8 mouse cellular contexts compared by ENCODE assay signal in genomic region chr4:142083762-142084130, GRCm38 (mm10). TPM values are rescaled to one million over a fixed set of nuclear protein-coding genes. Genes with fewer than 3 reads are reported as not detected.
DNase-seq lines count a peak whose midpoint lies in the region; ATAC-seq lines count a peak whose summit lies in the region.

No protein-coding gene starts in this region.

- 0 out of 2 replicates have a peak, but pooled peaks have one; percentile 9 for ATAC-seq in embryonic facial prominence, embryonic 12.5 days (ENCODE audit: insufficient number of reproducible peaks, insufficient read depth, low FRiP score, low TSS enrichment)
- ATAC-seq in heart, embryonic 11.5 days (replicated peaks; ENCODE audit: insufficient number of reproducible peaks, low FRiP score, low TSS enrichment) = peak; percentile 80
- ATAC-seq in lung, embryonic 15.5 days (ENCODE audit: borderline replicate concordance, extremely low read depth, low FRiP score, low TSS enrichment) = peak; percentile 71
- ATAC-seq in neural tube, embryonic 14.5 days (ENCODE audit: low read depth) = peak; percentile 47

- peak overlapping the region; percentile 70 for H3K9ac ChIP-seq in embryonic facial prominence, embryonic 12.5 days
- H3K9ac ChIP-seq in heart, embryonic 11.5 days (ENCODE audit: low read depth, low read length) = peak overlapping the region; percentile 68
- peak overlapping the region; percentile 56 for H3K9ac ChIP-seq in lung, embryonic 15.5 days
- peak overlapping the region; percentile 54 for H3K9ac ChIP-seq in neural tube, embryonic 14.5 days (replicated peaks; ENCODE audit: low read depth, low read length)

- H3K4me1 ChIP-seq in embryonic facial prominence, embryonic 12.5 days = peaks cover 38% of the 10 kb centered on the region
- peaks cover 38% of the 10 kb centered on the region for H3K4me1 ChIP-seq in heart, embryonic 11.5 days (ENCODE audit: control insufficient read depth, insufficient read depth, low read length)
- peaks cover 44% of the 10 kb centered on the region for H3K4me1 ChIP-seq in lung, embryonic 15.5 days
- H3K4me1 ChIP-seq in neural tube, embryonic 14.5 days (ENCODE audit: control insufficient read depth, insufficient read depth, low read length) = peaks cover 14% of the 10 kb centered on the region

- peak overlapping the region; percentile 46; the same call in 1 of the 2 replicates for H3K27ac ChIP-seq in embryonic facial prominence, embryonic 12.5 days
- peak overlapping the region; percentile 70 for H3K27ac ChIP-seq in heart, embryonic 11.5 days (ENCODE audit: low read depth, low read length)
- peak overlapping the region; percentile 91 for H3K27ac ChIP-seq in lung, embryonic 15.5 days
- H3K27ac ChIP-seq in neural tube, embryonic 14.5 days (ENCODE audit: low read depth, low read length) = no peak overlapping the region

- no peaks in the 10 kb centered on the region for H3K9me3 ChIP-seq in embryonic facial prominence, embryonic 12.5 days
- no peaks in the 10 kb centered on the region for H3K9me3 ChIP-seq in heart, embryonic 11.5 days (replicated peaks; ENCODE audit: control insufficient read depth, low read length)
- no peaks in the 10 kb centered on the region for H3K9me3 ChIP-seq in lung, embryonic 15.5 days
- no peaks in the 10 kb centered on the region for H3K9me3 ChIP-seq in neural tube, embryonic 14.5 days (ENCODE audit: control insufficient read depth, low read length)

- H3K27me3 ChIP-seq in embryonic facial prominence, embryonic 12.5 days = peaks cover 15% of the 10 kb centered on the region; the same call in 1 of the 2 replicates
- H3K27me3 ChIP-seq in heart, embryonic 11.5 days (ENCODE audit: control insufficient read depth, insufficient read depth, low read length) = 0 out of 2 replicates have a peak, but pooled peaks cover 6% of the 10 kb centered on the region
- no peaks in the 10 kb centered on the region for H3K27me3 ChIP-seq in lung, embryonic 15.5 days
- H3K27me3 ChIP-seq in neural tube, embryonic 14.5 days (ENCODE audit: control insufficient read depth, insufficient read depth, low read length) = peaks cover 10% of the 10 kb centered on the region; the same call in 1 of the 2 replicates

- peak; percentile 41 to 52 for DNase-seq in B cell, adult 2 months
- DNase-seq in adrenal gland, adult 2 months = peak; percentile 82
- DNase-seq in kidney, adult 8-10 months = peak; percentile 79 to 84
- DNase-seq in urinary bladder, postnatal 36 days (ENCODE audit: low spot score in 2 of 2) = peak; percentile 71 to 76

- peak overlapping the region; percentile 72 for H3K4me3 ChIP-seq in embryonic facial prominence, embryonic 12.5 days
- H3K4me3 ChIP-seq in heart, embryonic 11.5 days (ENCODE audit: low read depth, low read length) = peak overlapping the region; percentile 61
- peak overlapping the region; percentile 64 for H3K4me3 ChIP-seq in lung, embryonic 15.5 days
- peak overlapping the region; percentile 37 for H3K4me3 ChIP-seq in neural tube, embryonic 14.5 days (ENCODE audit: low read depth, low read length)

- H3K36me3 ChIP-seq in embryonic facial prominence, embryonic 12.5 days = no peaks in the 10 kb centered on the region
- H3K36me3 ChIP-seq in heart, embryonic 11.5 days (ENCODE audit: control insufficient read depth, insufficient read depth, low read length) = no peaks in the 10 kb centered on the region
- no peaks in the 10 kb centered on the region for H3K36me3 ChIP-seq in lung, embryonic 15.5 days
- no peaks in the 10 kb centered on the region for H3K36me3 ChIP-seq in neural tube, embryonic 14.5 days (ENCODE audit: control insufficient read depth, insufficient read depth, low read length)

- under 1% methylated on average over 24 of the region's 29 CpGs for WGBS in embryonic facial prominence, embryonic 12.5 days
- 1% methylated on average over 27 of the region's 29 CpGs for WGBS in heart, embryonic 11.5 days (ENCODE audit: insufficient replicate concordance)
- WGBS in lung, embryonic 15.5 days = 0% methylated on average over 25 of the region's 29 CpGs
- WGBS in neural tube, embryonic 14.5 days = 0% methylated on average over 21 of the region's 29 CpGs

- peak overlapping the region; percentile 93 for H3K4me2 ChIP-seq in embryonic facial prominence, embryonic 12.5 days (replicated peaks)
- peak overlapping the region; percentile 77 for H3K4me2 ChIP-seq in heart, embryonic 11.5 days
- H3K4me2 ChIP-seq in lung, embryonic 15.5 days = peak overlapping the region; percentile 97
- peak overlapping the region; percentile 63 for H3K4me2 ChIP-seq in neural tube, embryonic 14.5 days (ENCODE audit: low read depth, low read length)

RNA-seq across cellular contexts. Expression of gene Tmem51, which starts 0.4 kb away (rescaled TPM):
- 1 to 10 TPM; 3.5 to 5.3 TPM for total RNA-seq in adrenal gland, adult 2 months (2021)
- 9.9 and 10.0 TPM in 2 replicates for polyA plus RNA-seq in adrenal gland, adult 2 months (2012; rRNA removed)
- polyA plus RNA-seq in embryonic facial prominence, embryonic 12.5 days (2016; fragmentation: Nextera tagmentation; extraction: Ambion mirVana) = 10.8 and 12.2 TPM in 2 replicates
- polyA plus RNA-seq in heart, embryonic 11.5 days (2014; fragmentation: Nextera tagmentation; extraction: Ambion mirVana) = 21.9 and 23.4 TPM in 2 replicates
- polyA plus RNA-seq in lung, embryonic 15.5 days (2015; fragmentation: Nextera tagmentation; extraction: Ambion mirVana) = 21.8 and 23.1 TPM in 2 replicates
- 4.0 and 4.9 TPM in 2 replicates for polyA plus RNA-seq in neural tube, embryonic 14.5 days (2014; fragmentation: Nextera tagmentation; extraction: Ambion mirVana)

Comparison
In these comparisons a context has a peak if more than half of its experiments do, and no peak if none do; other contexts are left out.
1. ATAC-seq: peak in every context shown above with its lines; median percentile 80 in heart, embryonic 11.5 days; 71 in lung, embryonic 15.5 days; 47 in neural tube, embryonic 14.5 days; 9 in embryonic facial prominence, embryonic 12.5 days.